Mouse (Mus musculus): ENCODE measurements around the gene Naa16.

Naa16 gene

GRCm38 (mm10) chr14:79327033-79327432 lies 63.5 kb downstream of the Naa16 start:
- peak; percentile 38 for DNase-seq

- no peak for DNase-seq
Measured at GRCm38 (mm10) chr14:79324112-79324840, 66.3 kb downstream of the Naa16 start.

DNA sequence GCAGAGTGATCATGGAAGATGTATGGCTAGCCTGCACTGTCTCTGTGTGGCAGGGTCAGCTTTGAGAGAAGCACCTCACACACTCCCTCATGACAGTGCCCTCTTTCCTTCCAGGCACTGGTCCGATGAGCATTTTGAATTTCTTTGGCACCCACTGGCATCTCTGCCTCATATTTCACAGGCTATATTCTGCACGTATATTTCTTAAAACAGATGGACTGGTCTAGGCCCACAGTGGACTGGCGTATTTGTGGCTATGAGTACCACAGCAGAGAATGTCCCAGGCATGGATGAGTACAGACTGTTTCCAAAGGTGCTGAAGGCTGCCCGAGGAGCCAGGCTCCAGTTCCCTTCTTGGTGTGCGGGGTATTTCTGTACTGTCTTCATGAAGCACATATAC lies 68.7 kb downstream of the Naa16 start:
- no peak for DNase-seq

- peak; percentile 64 for DNase-seq
Measured at GRCm38 (mm10) chr14:79321152-79321551, 69.4 kb downstream of the Naa16 start.

- no peak for DNase-seq
Measured at GRCm38 (mm10) chr14:79317602-79318001, 73.0 kb downstream of the Naa16 start.

GRCm38 (mm10) chr14:79315877-79316276 lies 74.7 kb downstream of the Naa16 start:
- DNase-seq = no peak

GRCm38 (mm10) chr14:79314245-79315010 lies 76.2 kb downstream of the Naa16 start:
- DNase-seq = no peak

DNA sequence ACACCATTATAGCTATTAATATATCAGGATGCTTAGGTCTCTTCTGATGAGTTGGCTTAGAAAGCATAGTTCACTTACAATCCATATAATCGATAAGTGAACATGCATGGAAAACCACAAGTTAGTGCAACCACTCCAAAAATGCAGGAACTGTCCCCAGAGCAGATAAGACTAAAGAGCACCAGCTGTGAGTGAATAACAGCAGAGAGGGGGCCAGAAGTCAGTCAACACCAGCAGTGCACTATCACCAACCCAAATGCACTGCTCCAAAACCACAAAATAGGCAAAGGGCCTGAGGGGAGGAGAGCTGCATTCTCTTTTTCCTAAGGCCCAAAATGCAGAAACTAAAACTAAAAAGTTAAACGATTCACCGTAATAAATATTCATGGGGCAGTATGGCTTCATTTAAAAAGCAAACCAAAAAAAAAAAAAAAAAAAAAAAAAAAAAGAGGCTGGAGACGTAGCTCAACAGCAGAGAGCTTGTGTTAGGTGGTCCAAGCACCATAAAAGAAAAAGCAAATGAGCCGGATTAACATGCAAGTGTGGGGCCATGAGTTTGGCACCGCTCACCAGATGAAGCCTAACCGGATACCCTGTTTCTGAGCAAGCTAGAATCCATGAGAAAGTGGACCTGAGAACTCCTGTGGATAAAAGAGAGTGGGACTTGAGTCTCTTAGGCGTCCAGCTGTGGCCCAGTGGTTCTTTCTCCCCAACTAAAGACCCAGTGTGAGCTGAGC lies 77.0 kb downstream of the Naa16 start:
- DNase-seq = no peak

DNA sequence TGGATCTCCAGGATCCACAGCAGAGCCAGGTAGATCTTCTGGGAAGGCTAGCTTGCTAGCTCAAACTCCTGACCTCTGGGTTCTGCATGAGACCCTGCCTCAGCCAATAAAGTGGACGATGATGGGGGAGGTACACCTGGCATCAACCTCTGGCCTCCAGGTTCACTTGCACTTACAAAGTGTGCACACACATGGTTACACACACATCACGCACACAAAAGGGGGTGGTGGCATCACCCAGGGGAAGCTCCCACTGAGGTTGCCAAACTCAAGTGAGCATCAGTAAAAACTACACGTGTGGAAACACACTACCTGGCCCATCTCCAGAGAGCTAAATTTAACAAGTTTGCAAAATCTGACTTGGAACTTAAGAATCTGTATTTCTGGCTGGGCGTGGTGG lies 77.9 kb downstream of the Naa16 start:
- no peak for DNase-seq

GRCm38 (mm10) chr14:79311918-79312454 lies 78.6 kb downstream of the Naa16 start:
- no peak for DNase-seq

DNA sequence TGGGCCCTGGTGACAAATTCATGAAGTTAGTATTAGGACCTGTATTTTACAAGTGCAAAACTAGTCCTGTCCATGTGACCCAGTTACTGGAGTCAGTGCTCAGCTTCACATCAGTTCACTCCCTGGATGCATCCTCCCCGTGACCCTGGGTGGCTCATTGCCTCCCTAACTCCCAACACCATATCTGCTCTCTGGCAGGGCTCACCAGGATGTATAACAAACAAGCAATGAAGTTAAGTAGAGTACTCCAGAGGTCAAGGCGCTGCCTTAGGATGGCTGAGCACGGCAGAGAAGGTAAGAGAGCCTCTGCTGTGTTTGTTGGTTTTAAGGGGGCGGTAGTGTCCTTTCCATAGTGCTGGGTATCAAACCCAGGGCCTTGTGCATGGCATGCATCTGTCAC lies 81.5 kb downstream of the Naa16 start:
- DNase-seq = no peak

DNA sequence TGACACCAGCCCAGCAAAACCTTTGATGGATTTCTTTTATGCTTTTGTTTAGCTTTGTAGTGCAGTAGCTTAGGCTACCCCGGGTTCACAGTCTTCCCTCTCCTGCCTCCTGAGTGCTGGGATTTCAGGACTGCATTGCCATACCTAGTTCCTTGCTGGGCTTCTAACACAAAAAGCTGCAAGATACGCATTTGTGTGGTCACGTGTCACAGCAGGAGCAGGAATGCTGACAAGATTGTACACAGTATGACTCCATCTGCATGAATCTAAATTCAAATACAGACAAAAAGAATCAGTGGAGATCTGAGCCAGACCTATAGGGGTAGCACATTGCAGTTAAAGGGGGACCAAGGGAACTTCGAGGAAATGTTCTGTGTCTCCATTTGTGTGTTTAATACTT lies 82.2 kb downstream of the Naa16 start:
- no peak for DNase-seq

GRCm38 (mm10) chr14:79307908-79308307 lies 82.7 kb downstream of the Naa16 start:
- peak; percentile 78 for DNase-seq

DNA sequence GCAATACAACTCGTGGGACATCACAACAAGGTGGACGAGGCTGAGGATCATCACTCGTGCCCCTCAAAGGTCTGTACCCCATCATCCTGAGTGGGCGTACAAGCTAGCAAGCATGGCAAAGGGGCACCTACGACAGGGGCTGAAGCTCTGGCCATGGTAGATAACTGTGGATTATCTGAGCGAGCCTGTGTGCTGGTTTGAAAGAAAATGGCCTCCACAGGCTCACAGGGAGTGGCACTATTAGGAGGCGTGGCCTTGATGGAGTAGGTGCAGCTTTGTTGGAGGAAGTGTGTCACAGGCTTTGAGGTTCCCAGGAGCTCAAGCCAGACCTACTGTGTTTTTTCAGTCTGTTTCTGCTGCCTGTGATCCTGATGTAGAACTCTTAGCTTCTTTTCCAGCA lies 83.4 kb downstream of the Naa16 start:
- DNase-seq = peak; percentile 86

- no peak for DNase-seq
Measured at GRCm38 (mm10) chr14:79304873-79305464, 85.6 kb downstream of the Naa16 start.

DNA sequence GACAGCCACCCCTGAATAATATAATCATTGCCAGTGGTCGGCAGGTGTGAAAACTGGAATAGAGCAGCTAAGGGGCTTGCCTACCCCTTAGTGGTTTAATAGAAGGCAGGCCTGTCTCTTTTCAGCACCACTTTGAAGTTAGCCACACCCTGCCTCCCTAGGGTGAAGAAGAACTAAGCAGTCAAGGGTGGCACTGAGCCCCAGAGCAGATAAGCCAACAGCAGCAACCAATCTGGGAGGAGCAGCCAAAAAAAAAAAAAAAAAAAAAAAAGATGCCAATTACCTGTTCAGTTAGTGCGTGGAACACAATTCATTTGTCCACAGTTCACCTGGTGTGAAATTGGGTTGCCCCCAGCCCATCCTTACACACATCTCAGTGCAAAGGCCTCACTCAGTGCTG lies 87.4 kb downstream of the Naa16 start:
- DNase-seq = peak; percentile 80

DNA sequence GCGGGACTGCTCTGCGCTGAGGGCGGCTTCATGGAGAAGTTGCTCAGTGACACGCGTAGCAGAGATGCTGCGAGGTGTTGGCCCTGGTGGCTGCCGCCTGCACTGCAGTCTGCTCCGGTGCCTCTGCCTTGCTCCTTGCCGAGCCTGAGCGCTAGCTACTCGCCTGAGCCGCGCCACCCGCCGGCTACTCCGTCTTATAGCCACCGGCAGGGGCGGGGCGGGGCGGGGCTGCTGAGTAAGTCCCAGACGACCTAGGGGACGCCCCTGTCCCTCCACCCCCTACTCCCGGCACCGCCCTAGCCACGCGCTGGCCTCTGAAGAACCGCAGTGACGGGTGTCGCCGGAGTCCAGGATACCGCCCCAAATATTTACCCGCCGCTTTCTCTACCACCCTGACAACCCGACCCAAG lies 89.1 kb downstream of the Naa16 start, which contains the start of gene Rgcc:
TSS of gene Rgcc (minus strand) at position 180 of the 410 bp plus-strand sequence.
- DNase-seq = peak; percentile 99

GRCm38 (mm10) chr14:79300641-79301350 lies 89.8 kb downstream of the Naa16 start:
- DNase-seq = peak; percentile 61

GRCm38 (mm10) chr14:79299796-79300195 lies 90.8 kb downstream of the Naa16 start:
- DNase-seq = peak; percentile 34

DNA sequence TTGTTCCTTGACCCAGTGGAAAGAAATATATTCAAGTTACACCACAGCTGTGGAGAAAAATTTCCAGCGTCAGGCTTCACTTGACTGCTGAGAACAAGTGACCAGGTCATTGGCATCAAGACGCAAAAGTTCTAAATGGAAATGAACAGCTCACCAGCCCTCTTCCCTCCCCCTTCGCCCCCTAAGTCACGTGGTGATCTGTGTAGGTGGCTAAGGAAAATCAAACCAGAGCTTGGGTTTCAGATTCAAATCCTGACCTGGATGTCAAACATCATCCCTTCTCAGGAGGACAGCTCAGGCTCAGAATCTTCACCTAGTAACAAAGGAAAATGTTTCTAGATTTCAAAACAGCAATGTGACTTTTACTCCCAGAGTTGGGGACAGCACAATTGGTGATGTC lies 91.3 kb downstream of the Naa16 start:
- no peak for DNase-seq

GRCm38 (mm10) chr14:79298314-79298992 lies 92.1 kb downstream of the Naa16 start:
- DNase-seq = peak; percentile 38

All from liver (tissue).